33 mouse cellular contexts compared by ENCODE assay signal in the genomic region with DNA sequence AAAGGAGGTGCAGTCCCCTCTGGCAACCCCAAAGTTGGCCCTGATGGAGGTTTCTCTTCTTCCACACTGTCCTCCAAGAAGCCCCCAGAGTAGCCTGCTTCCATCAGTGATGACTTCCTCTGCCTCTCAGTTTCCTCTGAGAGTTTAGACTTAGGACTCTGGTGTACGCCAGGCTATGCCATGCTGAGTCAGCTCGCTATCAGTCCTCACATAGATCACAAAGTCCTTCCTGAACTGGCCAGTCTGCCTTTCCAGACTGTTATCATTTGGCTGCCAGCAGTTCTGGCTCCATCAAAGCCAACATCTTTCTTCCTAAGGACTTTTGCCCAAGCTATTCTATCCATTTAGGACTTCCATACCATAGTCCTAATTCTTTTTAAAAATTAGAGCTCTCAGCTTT. TPM values are rescaled to one million over a fixed set of nuclear protein-coding genes. Genes with fewer than 3 reads are reported as not detected.
DNase-seq lines count a peak whose midpoint lies in the region; ATAC-seq and TF ChIP-seq lines count a peak whose summit lies in the region.
"Had no signal": no experiment of that assay in that cellular context is flagged by ENCODE, and none has a peak within 500 bp of the region (broad histone marks: within the 10 kb centered on the region; RNA-seq: fewer than 3 reads in every experiment).

No protein-coding gene starts in this region.

- DNase-seq in heart, adult 8-10 months (ENCODE audit: low spot score) = no peak
- DNase-seq in liver, embryonic 11.5 days (ENCODE audit: low spot score) = no peak
- DNase-seq in liver = no peak
- no peak for DNase-seq in cerebellum, postnatal 36 days
- no peak for DNase-seq in lung, postnatal 36 days
- DNase-seq: adrenal gland, postnatal 25 days; cerebellum, adult 11-12 months; cerebellum, adult 9-11 months; gastrocnemius, postnatal 14 days; heart, adult 18-20 months; heart, postnatal 14 days; kidney, adult 18-20 months; kidney, postnatal 14 days; lung, postnatal 4 days; midbrain, embryonic 14.5 days; right cerebral cortex, postnatal 25 days; spleen, adult 18-20 months; thymus, adult 18-20 months; thymus, postnatal 36 days had no signal

- no peak overlapping the region for H3K27ac ChIP-seq in heart, embryonic 14.5 days (replicated peaks in 1 of 2; ENCODE audit: control insufficient read depth in 1 of 2, insufficient read depth in 1 of 2, low read depth in 2 of 2, low read length in 2 of 2)
- no peak overlapping the region for H3K27ac ChIP-seq in liver, embryonic 11.5 days (ENCODE audit: low read depth, low read length)
- H3K27ac ChIP-seq in intestine, embryonic 15.5 days = no peak overlapping the region
- peak overlapping the region; percentile 73; the same call in 1 of the 2 replicates for H3K27ac ChIP-seq in small intestine, adult 2 months (ENCODE audit: insufficient read depth, low read depth, low read length)
- H3K27ac ChIP-seq: embryonic facial prominence, embryonic 15.5 days; forebrain, embryonic 13.5 days; hindbrain, postnatal 0 days; limb, embryonic 12.5 days; liver, embryonic 15.5 days; neural tube, embryonic 15.5 days had no signal

- no peak overlapping the region for H3K4me3 ChIP-seq in heart, embryonic 14.5 days (ENCODE audit: control insufficient read depth in 1 of 2, insufficient read depth in 1 of 2, low read depth in 1 of 2, low read length in 2 of 2)
- H3K4me3 ChIP-seq in liver, embryonic 11.5 days (ENCODE audit: low read depth, low read length) = no peak overlapping the region
- no peak overlapping the region for H3K4me3 ChIP-seq in intestine, embryonic 15.5 days (replicated peaks)
- no peak overlapping the region for H3K4me3 ChIP-seq in small intestine, adult 2 months (ENCODE audit: low read depth, low read length)
- H3K4me3 ChIP-seq: embryonic facial prominence, embryonic 15.5 days; forebrain, embryonic 13.5 days; heart, embryonic 12.5 days; limb, embryonic 12.5 days; liver, embryonic 15.5 days; neural tube, embryonic 15.5 days had no signal

- H3K9me3 ChIP-seq in heart, embryonic 14.5 days (ENCODE audit: control insufficient read depth, low read length) = peaks cover 8% of the 10 kb centered on the region; the same call in 1 of the 2 replicates
- H3K9me3 ChIP-seq in liver, embryonic 11.5 days (ENCODE audit: control insufficient read depth, low read length) = no peaks in the 10 kb centered on the region
- H3K9me3 ChIP-seq in intestine, embryonic 15.5 days = no peaks in the 10 kb centered on the region
- H3K9me3 ChIP-seq: embryonic facial prominence, embryonic 15.5 days; forebrain, embryonic 13.5 days; limb, embryonic 12.5 days; liver, embryonic 15.5 days; neural tube, embryonic 15.5 days had no signal

- H3K4me2 ChIP-seq in heart, embryonic 14.5 days (ENCODE audit: low read length) = no peak overlapping the region
- no peak overlapping the region for H3K4me2 ChIP-seq in liver, embryonic 11.5 days
- H3K4me2 ChIP-seq in intestine, embryonic 15.5 days (replicated peaks) = no peak overlapping the region
- H3K4me2 ChIP-seq: embryonic facial prominence, embryonic 15.5 days; forebrain, embryonic 13.5 days; heart, embryonic 12.5 days; limb, embryonic 12.5 days; liver, embryonic 15.5 days; neural tube, embryonic 15.5 days had no signal

- peaks cover 6 to 8% of the 10 kb centered on the region in 2 experiments; a peak in 3 of 4 replicates for H3K4me1 ChIP-seq in heart, embryonic 14.5 days (ENCODE audit: control insufficient read depth in 2 of 2, insufficient read depth in 2 of 2, low read length in 2 of 2)
- H3K4me1 ChIP-seq in liver, embryonic 11.5 days (replicated peaks; ENCODE audit: control insufficient read depth, insufficient read depth, low read length) = peaks cover 11% of the 10 kb centered on the region
- H3K4me1 ChIP-seq in intestine, embryonic 15.5 days (replicated peaks) = peaks cover 11% of the 10 kb centered on the region; the same call in 1 of the 2 replicates
- H3K4me1 ChIP-seq in small intestine, adult 2 months (ENCODE audit: control insufficient read depth, insufficient read depth, insufficient read length, low read length) = peaks cover 18% of the 10 kb centered on the region
- H3K4me1 ChIP-seq: liver, embryonic 15.5 days had no signal

- no peaks in the 10 kb centered on the region for H3K27me3 ChIP-seq in heart, embryonic 14.5 days (ENCODE audit: control insufficient read depth, insufficient read depth, low read length)
- no peaks in the 10 kb centered on the region for H3K27me3 ChIP-seq in liver, embryonic 11.5 days (replicated peaks; ENCODE audit: control insufficient read depth, insufficient read depth, low read length)
- no peaks in the 10 kb centered on the region for H3K27me3 ChIP-seq in intestine, embryonic 15.5 days (replicated peaks)
- H3K27me3 ChIP-seq in small intestine, adult 2 months (ENCODE audit: control insufficient read depth, insufficient read depth, low read length) = peaks cover 2% of the 10 kb centered on the region
- H3K27me3 ChIP-seq: embryonic facial prominence, embryonic 15.5 days; forebrain, embryonic 13.5 days; heart, embryonic 12.5 days; limb, embryonic 12.5 days; neural tube, embryonic 15.5 days had no signal

- 43% methylated on average over 2 of the region's 2 CpGs for WGBS in heart, embryonic 14.5 days
- 24% methylated on average over 2 of the region's 2 CpGs for WGBS in liver, embryonic 11.5 days
- WGBS in intestine, embryonic 15.5 days = 61% methylated on average over 2 of the region's 2 CpGs
- WGBS in small intestine, adult 2 months = 16% methylated on average over 2 of the region's 2 CpGs

- no peak overlapping the region for H3K9ac ChIP-seq in heart, embryonic 14.5 days (ENCODE audit: low read length)
- H3K9ac ChIP-seq in liver, embryonic 11.5 days (ENCODE audit: low read depth, low read length) = no peak overlapping the region
- H3K9ac ChIP-seq in intestine, embryonic 15.5 days = no peak overlapping the region
- H3K9ac ChIP-seq: embryonic facial prominence, embryonic 15.5 days; forebrain, embryonic 13.5 days; heart, embryonic 12.5 days; limb, embryonic 12.5 days; liver, embryonic 15.5 days; neural tube, embryonic 15.5 days had no signal

- no peak for TF ChIP-seq POLR2A in small intestine, adult 2 months (IDR thresholded peaks at IDR 0.05; ENCODE audit: low read depth, low read length)

- ATAC-seq in heart, embryonic 14.5 days (ENCODE audit: insufficient number of reproducible peaks, insufficient read depth, low FRiP score, low read depth) = peak; percentile 52; the same call in 1 of the 2 replicates
- ATAC-seq in liver, embryonic 11.5 days (replicated peaks; ENCODE audit: low FRiP score) = 0 out of 2 replicates have a peak, but pooled peaks have one; percentile 41
- peak; percentile 26; the same call in 1 of the 2 replicates for ATAC-seq in intestine, embryonic 15.5 days
- ATAC-seq: forebrain, embryonic 13.5 days; hindbrain, postnatal 0 days had no signal

- no peaks in the 10 kb centered on the region for H3K36me3 ChIP-seq in heart, embryonic 14.5 days (ENCODE audit: control insufficient read depth, insufficient read depth, low read length)
- H3K36me3 ChIP-seq in liver, embryonic 11.5 days (ENCODE audit: control insufficient read depth, insufficient read depth, low read length) = no peaks in the 10 kb centered on the region
- H3K36me3 ChIP-seq in intestine, embryonic 15.5 days = no peaks in the 10 kb centered on the region
- no peaks in the 10 kb centered on the region for H3K36me3 ChIP-seq in small intestine, adult 2 months (ENCODE audit: control insufficient read depth, insufficient read depth, low read length)
- H3K36me3 ChIP-seq: embryonic facial prominence, embryonic 15.5 days; limb, embryonic 12.5 days; liver, embryonic 15.5 days; neural tube, embryonic 15.5 days had no signal

- no peak for TF ChIP-seq CTCF in small intestine, adult 2 months (IDR thresholded peaks at IDR 0.05; ENCODE audit: extremely low read depth, insufficient read length, insufficient replicate concordance, low read depth, low read length)

RNA-seq across cellular contexts. Expression of a gene that starts 9.4 kb away (rescaled TPM):
- 1.1 and 2.0 TPM in 2 replicates for polyA plus RNA-seq in heart, embryonic 14.5 days (2014; fragmentation: Nextera tagmentation; extraction: Ambion mirVana)
- total RNA-seq in heart, adult 8-10 months (2022) = not detected
- 1.0 and 1.9 TPM in 2 replicates for polyA plus RNA-seq in liver, embryonic 11.5 days (2014; fragmentation: Nextera tagmentation; extraction: Ambion mirVana)
- 1.3 and 1.6 TPM in 2 replicates for polyA plus RNA-seq in intestine, embryonic 15.5 days (2015; fragmentation: Nextera tagmentation; extraction: Ambion mirVana)
- polyA plus RNA-seq in small intestine, adult 2 months (2012; rRNA removed) = 0.20 TPM in 1 of 2 replicates, not detected in the other
- total RNA-seq: gastrocnemius, postnatal 14 days; heart, adult 18-20 months; heart, postnatal 14 days; layer of hippocampus, adult 18-20 months; layer of hippocampus, postnatal 10 days; left cerebral cortex, adult 18-20 months; left cerebral cortex, postnatal 25 days had no signal

RNA-seq across cellular contexts. Expression of a gene that starts 14.2 kb away (rescaled TPM):
- polyA plus RNA-seq in heart, embryonic 14.5 days (2014; fragmentation: Nextera tagmentation; extraction: Ambion mirVana) = 57.7 and 68.5 TPM in 2 replicates
- total RNA-seq in heart, adult 8-10 months (2022) = 1 to 10 TPM; 4.4 to 9.5 (median 6.3) TPM
- polyA plus RNA-seq in liver, embryonic 11.5 days (2014; fragmentation: Nextera tagmentation; extraction: Ambion mirVana) = 21.5 and 21.8 TPM in 2 replicates
- 37.5 and 42.6 TPM in 2 replicates for polyA plus RNA-seq in intestine, embryonic 15.5 days (2015; fragmentation: Nextera tagmentation; extraction: Ambion mirVana)
- 2.4 and 3.4 TPM in 2 replicates for polyA plus RNA-seq in small intestine, adult 2 months (2012; rRNA removed)
